Mouse (Mus musculus): ENCODE results near the gene Tex14. TPM values are rescaled to one million over a fixed set of nuclear protein-coding genes. Genes with fewer than 3 reads are reported as not detected.
"Not testable (repeated sequence)": the region's sequence is repeated elsewhere in the genome, so short reads cannot be mapped to it uniquely, and the experiment has no call there.

Gene Tex14
- under 1 TPM; 0.34 to 0.44 TPM for total RNA-seq (2021)

- peak; percentile 24 for DNase-seq
- intact Hi-C loops (cut with DNase I): loop anchor here (5.0 kb wide), 1 partner anchor 188 kb away; no protein-coding TSS in a partner anchor
Measured at GRCm38 (mm10) chr11:87404876-87405275, at the start of gene Tex14, which contains the start of gene Rad51c. Gene Tex14, plus strand, starts transcription at chr11:87405065. Gene Rad51c, minus strand, starts transcription at chr11:87404954.

DNA sequence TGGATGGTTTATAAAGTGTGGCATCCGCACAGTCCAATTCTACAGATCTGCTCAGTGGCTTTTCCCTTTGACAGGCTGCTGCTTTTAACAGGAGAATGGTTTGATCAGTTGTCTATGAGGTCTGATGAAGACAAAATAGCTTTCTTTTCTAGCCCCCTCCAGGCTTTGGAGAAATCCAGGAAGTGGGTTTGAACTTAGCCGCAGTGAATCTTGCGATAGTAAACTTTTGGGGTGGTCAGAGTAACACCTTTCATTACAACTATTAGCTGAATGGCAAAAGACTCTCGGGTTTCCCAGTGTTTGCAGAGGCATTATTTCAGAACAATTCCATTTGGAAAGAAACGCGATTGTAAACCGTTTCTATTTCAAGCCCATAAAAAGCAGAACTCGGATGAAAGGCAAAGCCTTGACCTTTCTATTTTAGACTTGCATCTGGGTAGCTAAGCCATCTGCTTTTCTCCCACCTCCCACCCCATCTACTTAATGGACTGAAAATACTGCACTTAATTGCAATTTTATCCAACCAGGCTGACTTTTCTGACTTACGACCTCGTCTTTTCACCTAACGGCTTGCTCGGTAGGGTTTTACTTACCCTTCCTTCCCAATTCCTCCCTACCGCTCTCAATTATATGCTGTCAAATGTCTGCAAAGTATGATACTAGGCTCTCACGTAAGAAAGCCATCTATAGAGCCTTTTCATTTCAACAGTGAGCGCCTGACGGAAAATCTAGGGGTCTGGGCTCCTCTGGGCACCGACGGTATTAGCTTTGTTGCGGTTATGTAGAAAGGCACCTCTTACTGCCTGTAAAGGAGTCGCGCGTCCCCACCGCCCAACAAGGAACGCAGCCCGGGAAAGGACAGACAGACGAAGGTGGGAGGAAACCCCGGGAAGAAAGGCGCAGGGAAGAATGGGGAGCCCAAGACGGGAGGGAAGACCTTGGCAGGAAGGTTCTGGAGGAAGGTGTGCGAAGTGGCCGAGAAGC is 47.3 kb upstream of the Tex14 start:
- DNase-seq: peak; percentile 20
- intact Hi-C loops (cut with DNase I): loop anchor here (10.0 kb wide), 1 partner anchor 73 kb away; no protein-coding TSS in a partner anchor

DNA sequence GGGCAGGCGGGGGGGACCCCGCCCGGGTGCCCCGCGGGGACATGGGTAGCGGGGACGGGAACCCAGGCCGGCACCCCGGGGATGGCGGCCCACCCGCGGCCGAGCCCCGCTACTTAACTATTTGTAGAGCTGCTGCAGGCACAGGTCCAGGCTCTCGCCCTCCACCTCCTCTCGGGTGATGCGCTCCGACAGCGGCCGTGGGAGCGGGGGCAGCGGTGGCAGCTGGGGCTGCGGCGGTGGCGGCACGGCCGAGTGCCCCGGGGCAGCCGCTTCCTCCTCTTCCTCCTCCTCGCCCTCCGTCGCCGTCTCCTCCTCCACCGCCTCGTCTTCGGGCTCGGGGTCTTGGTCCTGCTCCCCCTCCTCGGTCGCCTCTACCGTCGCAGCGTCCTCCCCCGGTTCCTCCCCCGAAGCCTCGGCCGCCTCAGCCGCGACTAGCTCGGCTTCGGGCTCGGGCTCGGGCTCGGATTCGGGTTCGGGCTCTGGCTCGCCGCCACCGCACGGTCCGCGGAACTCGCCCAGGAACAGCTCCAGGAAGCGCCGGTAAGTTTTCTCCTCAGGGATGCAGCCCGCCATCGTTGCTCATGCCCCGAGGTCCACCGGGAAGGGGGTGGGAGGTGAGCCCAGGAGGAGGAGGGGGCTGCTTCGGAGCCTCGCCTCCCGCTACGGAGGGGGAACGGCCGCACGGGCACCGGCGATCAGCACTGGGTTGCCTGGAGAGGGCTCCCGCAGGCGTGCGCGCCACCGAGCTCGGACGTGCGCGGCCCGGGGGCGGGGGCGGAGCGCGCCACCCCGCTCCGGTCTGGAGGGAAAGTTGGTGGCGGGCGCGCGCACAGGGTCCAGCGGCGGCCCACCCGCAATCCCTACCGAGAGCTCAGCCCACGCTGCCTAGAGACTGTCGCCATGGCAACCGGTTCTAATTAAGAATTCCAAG is 46.3 kb upstream of the Tex14 start, which contains the start of gene Ppm1e:
Gene Ppm1e (minus strand): TSS at position 693 of the 931 bp plus-strand sequence.
- intact Hi-C loops (cut with DNase I): loop anchor here (10.0 kb wide), 1 partner anchor 74 kb away; no protein-coding TSS in a partner anchor
- peak; percentile 90 for DNase-seq

- intact Hi-C loops (cut with DNase I): loop anchor here (10.0 kb wide), 1 partner anchor 74 kb away; no protein-coding TSS in a partner anchor
- DNase-seq: no peak
Measured at GRCm38 (mm10) chr11:87359262-87359612, 45.6 kb upstream of the Tex14 start.

DNA sequence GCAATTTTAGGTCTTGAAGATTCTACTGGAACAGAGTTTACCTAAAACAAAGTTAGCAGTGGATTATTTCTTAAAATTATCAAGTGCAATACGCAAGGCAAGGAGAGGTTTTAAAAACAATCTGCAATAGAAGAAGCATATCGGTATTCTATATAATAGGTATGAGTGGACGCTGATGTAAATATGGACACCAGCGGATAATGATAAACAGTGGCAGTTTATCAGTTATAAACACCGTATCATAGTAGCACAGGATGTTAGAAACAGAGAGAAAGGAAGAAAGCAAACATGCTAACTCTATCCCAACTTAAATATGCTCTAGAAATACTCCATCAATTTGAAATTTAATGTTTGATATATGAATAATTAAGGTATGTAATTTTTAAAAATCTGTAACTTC is 39.7 kb upstream of the Tex14 start:
- intact Hi-C loops (cut with DNase I): no loop called here

DNA sequence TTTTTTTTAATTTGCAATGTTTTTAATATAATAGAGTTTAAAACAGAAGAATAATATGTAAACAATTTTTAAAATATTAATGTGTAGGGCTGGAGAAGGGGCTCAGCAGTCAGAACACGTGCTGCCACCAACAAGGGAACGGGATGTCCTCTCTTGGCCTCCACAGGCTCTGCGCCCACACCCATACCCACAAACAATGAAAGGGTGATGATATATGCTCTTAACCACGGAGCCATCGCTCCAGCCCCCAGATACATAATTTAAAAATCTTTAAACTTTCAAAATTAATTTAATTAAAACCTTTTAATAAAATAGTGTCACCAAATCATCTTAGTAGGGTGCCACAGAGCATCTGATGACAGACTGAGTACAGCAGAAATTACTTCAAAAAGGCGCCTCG is 37.8 kb upstream of the Tex14 start:
- intact Hi-C loops (cut with DNase I): no loop called here
- DNase-seq: no peak

More for the DNA sequence above, 39.7 kb upstream of the Tex14 start:
- DNase-seq: no peak

- intact Hi-C loops (cut with DNase I): no loop called here
- peak; percentile 63 for DNase-seq
Measured at GRCm38 (mm10) chr11:87367865-87368580, 36.8 kb upstream of the Tex14 start.

- DNase-seq: no peak
- intact Hi-C loops (cut with DNase I): no loop called here
Measured at GRCm38 (mm10) chr11:87384551-87384950, 20.3 kb upstream of the Tex14 start.

DNA sequence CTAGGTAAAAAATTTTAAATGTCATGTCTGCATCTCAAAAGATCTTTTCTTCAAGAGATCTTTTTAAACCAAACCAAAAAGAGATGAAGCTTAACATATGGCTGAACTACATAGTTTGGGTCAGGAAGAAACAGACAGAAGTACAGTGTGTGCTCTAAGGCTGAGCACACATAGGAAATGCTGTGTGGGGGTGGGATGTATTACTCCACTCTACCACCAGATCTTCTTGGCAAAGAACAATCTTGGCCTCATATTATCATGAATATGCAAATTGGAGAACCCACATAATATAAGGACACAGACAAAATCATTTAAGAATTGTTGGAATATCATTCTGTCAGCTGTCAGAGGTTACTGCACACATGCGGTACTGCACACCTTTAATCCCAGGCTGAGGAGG is 19.2 kb upstream of the Tex14 start:
- DNase-seq: no peak
- intact Hi-C loops (cut with DNase I): no loop called here

GRCm38 (mm10) chr11:87393855-87394254 is 11.0 kb upstream of the Tex14 start:
- DNase-seq: peak; percentile 39
- intact Hi-C loops (cut with DNase I): no loop called here

DNA sequence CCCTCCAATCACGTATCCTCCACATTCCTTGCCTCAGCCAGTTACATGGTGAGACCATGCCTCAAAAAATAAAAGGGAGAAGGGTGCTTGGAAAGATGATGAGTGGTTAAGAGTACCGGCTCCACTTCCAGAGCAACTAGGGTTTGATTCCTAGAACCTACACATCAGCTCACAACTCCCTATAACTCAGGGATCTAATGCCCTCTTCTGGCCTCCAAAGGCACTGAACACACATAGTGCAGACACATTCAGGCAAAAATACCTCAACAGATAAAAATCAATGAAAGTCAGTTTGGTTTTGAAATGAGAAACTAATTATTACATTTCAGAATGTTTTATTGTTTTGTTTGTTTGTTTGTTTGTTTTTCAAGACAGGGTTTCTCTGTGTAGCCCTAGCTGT is 6.5 kb upstream of the Tex14 start:
- no peak for DNase-seq
- intact Hi-C loops (cut with DNase I): no loop called here

- DNase-seq: peak; percentile 98
- intact Hi-C loops (cut with DNase I): loop anchor here (5.0 kb wide), 1 partner anchor 187 kb away; no protein-coding TSS in a partner anchor
Measured at GRCm38 (mm10) chr11:87404111-87404853, 583 bp upstream of the Tex14 start.

- DNase-seq; intact Hi-C loops (cut with DNase I): not testable (repeated sequence)
Measured at GRCm38 (mm10) chr11:87413412-87413811, 8.5 kb downstream of the Tex14 start.

- no peak for DNase-seq
- intact Hi-C loops (cut with DNase I): no loop called here
Measured at GRCm38 (mm10) chr11:87416120-87416519, 11.3 kb downstream of the Tex14 start.

DNA sequence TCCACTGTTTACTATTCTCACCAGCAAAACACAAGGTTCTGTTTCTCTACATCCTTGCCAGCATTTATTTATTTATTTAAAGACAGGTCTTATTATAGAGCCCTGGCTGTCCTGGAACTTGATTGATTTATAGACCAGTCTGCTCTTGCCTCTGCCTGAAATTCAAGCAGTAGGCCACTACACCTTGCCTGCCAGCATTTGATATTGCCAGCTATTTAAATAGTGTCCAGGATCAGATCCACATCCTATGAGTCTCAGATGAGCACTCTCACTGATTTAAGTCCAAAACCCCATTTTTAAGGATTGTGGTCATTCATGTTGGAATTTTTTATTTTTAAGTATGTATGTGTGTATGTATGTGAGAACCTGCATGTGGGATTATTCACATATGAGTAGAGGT is 16.0 kb downstream of the Tex14 start:
- DNase-seq: no peak
- intact Hi-C loops (cut with DNase I): no loop called here

DNA sequence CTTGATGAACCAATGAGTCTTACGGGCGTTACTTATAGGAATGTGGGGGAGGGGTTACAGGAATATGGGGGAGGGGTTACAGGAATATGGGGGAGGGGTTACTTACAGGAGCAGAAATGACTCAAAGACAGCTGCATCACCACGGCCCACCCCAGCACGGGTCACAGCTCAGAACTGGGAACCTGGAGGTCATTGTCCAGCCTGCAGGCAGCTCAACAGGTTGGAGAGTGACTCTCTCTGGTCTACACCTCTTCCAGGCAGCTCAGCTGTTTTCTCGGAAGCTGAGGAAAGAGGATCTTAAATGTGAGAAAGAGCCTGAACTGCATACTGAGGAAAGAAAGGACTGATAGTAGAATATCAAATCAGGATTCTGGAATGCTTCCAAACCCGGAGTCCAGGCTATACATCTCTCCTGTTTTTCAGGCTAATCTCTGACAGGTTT is 16.9 kb downstream of the Tex14 start:
- intact Hi-C loops (cut with DNase I): no loop called here
- no peak for DNase-seq

- intact Hi-C loops (cut with DNase I): no loop called here
- peak; percentile 86 for DNase-seq
Measured at GRCm38 (mm10) chr11:87422511-87423340, 17.9 kb downstream of the Tex14 start.

- intact Hi-C loops (cut with DNase I): no loop called here
- no peak for DNase-seq
Measured at GRCm38 (mm10) chr11:87423551-87424325, 18.9 kb downstream of the Tex14 start.
